Mouse (Mus musculus) neural tube, embryonic 11.5 days (tissue): ENCODE measurements at regions not wholly inside any gene's neighbourhood (a gene's known extent, or its start where the extent isn't known, plus 50 kb on each side); places are given as distances from the start of the nearest gene placed in this dataset.

Source experiments
- ATAC-seq: fragments of 200-750 bp; cut with Nextera tagmentation; 2 replicates; pipeline ENCODE4 v1.8.0; 2017; ENCODE audit warnings: moderate number of reproducible peaks, mild to moderate bottlenecking, moderate TSS enrichment, moderate library complexity; ENCODE audit not compliant: insufficient read depth, low FRiP score, low TSS enrichment
- DNase-seq: peaks from one replicate; pipeline ENCODE4 v3.0.0-alpha.2; 2015; ENCODE audit warnings: low spot score
- H3K27ac ChIP-seq: fragments of 300-500 bp; sonication (generic); 2 replicates; pipeline ENCODE4 v1.5.1; 2014; ENCODE audit warnings: low read depth, mild to moderate bottlenecking, low read length
- H3K27me3 ChIP-seq: fragments of 300-500 bp; sonication (generic); 2 replicates; pipeline ENCODE4 v1.6.1; 2014; ENCODE audit warnings: mild to moderate bottlenecking, low read length, mixed read lengths; ENCODE audit not compliant: control insufficient read depth, insufficient read depth
- H3K36me3 ChIP-seq: fragments of 300-500 bp; sonication (generic); 2 replicates; pipeline ENCODE4 v1.6.1; 2014; ENCODE audit warnings: mild to moderate bottlenecking, low read length, moderate library complexity, mixed read lengths; ENCODE audit not compliant: control insufficient read depth, insufficient read depth
- H3K4me1 ChIP-seq: fragments of 300-500 bp; sonication (generic); 2 replicates; pipeline ENCODE4 v1.6.1; 2014; ENCODE audit warnings: low read length, mixed read lengths; ENCODE audit not compliant: control insufficient read depth, insufficient read depth
- H3K4me2 ChIP-seq: fragments of 300-500 bp; sonication (generic); 2 replicates; pipeline ENCODE4 v1.6.1; 2014; ENCODE audit warnings: low read depth, mild to moderate bottlenecking, moderate library complexity
- H3K4me3 ChIP-seq: fragments of 300-500 bp; sonication (generic); 2 replicates; pipeline ENCODE4 v1.5.1; 2014; ENCODE audit warnings: low read depth, low read length
- H3K9ac ChIP-seq: fragments of 300-500 bp; sonication (generic); 2 replicates; pipeline ENCODE4 v1.6.1; 2014; ENCODE audit warnings: mild to moderate bottlenecking, low read length
- H3K9me3 ChIP-seq: fragments of 300-500 bp; sonication (generic); 2 replicates; pipeline ENCODE4 v1.6.1; 2016; ENCODE audit warnings: low read length; ENCODE audit not compliant: control insufficient read depth
- WGBS: fragments of 180-500 bp; shearing (Covaris S2); extraction: QIAGEN DNeasy Blood & Tissue Kit; methylation state at CpG from one replicate; pipeline ENCODE4 v1.1.7; 2014; 5-methylcytosine and 5-hydroxymethylcytosine counted together

DNA sequence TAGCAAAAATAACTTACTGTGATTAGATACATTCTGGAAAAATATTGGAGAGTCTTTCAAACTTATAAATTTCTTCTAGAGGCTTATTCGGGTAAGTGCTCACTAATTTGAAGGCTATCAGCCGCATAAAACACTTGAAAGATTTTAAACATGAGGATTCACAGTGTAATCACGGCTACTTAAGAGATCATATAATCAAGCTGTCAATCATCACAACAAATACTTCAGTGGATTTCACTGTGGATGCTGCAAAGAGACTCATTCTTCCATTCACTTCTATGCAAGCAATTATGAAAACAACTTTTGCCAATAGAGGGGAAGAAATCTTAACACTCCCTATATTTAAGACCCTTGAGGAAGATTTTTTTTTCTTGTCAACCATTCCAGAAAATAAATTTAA, 736.2 kb upstream of the Pabpc4l start:
- no peak overlapping the region for H3K4me3 ChIP-seq
- 93% methylated on average over 3 of the region's 3 CpGs for WGBS

DNA sequence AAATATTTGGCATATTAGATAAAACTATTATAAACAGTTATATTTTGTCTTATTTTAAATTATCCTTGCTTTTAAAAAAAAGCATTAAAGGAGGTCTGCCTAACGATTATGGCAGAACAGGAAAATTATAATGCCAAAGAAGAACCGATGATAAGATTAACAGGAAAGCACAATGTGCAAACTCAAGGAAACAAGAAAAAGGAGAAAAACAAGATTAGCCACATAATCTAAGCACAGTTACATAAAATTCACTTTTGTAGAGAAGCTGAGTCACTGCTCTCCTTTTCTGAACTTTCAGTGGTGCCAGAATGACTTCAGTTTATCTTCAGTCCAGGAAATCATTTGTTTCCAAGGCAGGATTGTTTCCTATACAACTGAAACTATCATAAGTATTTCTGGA, 734.7 kb upstream of the Pabpc4l start:
- H3K27ac ChIP-seq = no peak overlapping the region
- WGBS = 91% methylated on average over 2 of the region's 2 CpGs
- no peaks in the 10 kb centered on the region for H3K9me3 ChIP-seq
- no peak for DNase-seq
- no peaks in the 10 kb centered on the region for H3K36me3 ChIP-seq
- H3K9ac ChIP-seq = no peak overlapping the region
- no peak for ATAC-seq
- no peak overlapping the region for H3K4me3 ChIP-seq
- H3K4me1 ChIP-seq = no peaks in the 10 kb centered on the region
- H3K4me2 ChIP-seq = no peak overlapping the region
- H3K27me3 ChIP-seq = no peaks in the 10 kb centered on the region

More for the DNA sequence above, 736.2 kb upstream of the Pabpc4l start:
- Histone ChIP-seq H3K9ac (no peak overlapping the region), H3K27me3 (no peaks in the 10 kb centered on the region), H3K9me3 (no peaks in the 10 kb centered on the region), H3K36me3 (no peaks in the 10 kb centered on the region), H3K27ac (no peak overlapping the region), H3K4me2 (no peak overlapping the region), H3K4me1 (no peaks in the 10 kb centered on the region)
- ATAC-seq (no peak), DNase-seq (no peak)

DNA sequence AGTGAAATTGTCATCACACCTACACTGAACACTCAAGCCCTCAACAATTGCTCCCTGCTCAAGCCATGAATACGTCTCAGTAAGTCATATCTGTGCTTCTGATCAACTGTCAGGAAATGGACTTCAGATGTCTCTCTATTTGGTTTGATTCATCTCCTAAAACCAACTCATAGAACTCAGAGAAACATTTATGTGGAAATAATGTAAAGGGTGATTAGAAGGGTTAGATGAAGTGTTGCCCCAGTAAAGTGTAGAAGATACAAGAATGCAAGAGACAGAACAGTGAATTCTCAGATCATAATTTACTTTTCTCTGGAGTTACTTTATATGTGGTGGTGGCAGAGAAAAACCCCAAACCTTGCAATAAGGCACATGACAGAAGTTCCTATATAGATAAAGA, 732.4 kb upstream of the Pabpc4l start:
- H3K4me2 ChIP-seq = no peak overlapping the region
- H3K4me1 ChIP-seq = no peaks in the 10 kb centered on the region
- ATAC-seq (no peak), DNase-seq (no peak)
- H3K9me3 ChIP-seq = no peaks in the 10 kb centered on the region
- no peaks in the 10 kb centered on the region for H3K27me3 ChIP-seq
- no peak overlapping the region for H3K9ac ChIP-seq
- no peak overlapping the region for H3K27ac ChIP-seq
- WGBS = 76% methylated on average over 1 of the region's 1 CpGs
- no peaks in the 10 kb centered on the region for H3K36me3 ChIP-seq
- no peak overlapping the region for H3K4me3 ChIP-seq
